Mouse (Mus musculus): ENCODE results near the gene Myocos.

DNA sequence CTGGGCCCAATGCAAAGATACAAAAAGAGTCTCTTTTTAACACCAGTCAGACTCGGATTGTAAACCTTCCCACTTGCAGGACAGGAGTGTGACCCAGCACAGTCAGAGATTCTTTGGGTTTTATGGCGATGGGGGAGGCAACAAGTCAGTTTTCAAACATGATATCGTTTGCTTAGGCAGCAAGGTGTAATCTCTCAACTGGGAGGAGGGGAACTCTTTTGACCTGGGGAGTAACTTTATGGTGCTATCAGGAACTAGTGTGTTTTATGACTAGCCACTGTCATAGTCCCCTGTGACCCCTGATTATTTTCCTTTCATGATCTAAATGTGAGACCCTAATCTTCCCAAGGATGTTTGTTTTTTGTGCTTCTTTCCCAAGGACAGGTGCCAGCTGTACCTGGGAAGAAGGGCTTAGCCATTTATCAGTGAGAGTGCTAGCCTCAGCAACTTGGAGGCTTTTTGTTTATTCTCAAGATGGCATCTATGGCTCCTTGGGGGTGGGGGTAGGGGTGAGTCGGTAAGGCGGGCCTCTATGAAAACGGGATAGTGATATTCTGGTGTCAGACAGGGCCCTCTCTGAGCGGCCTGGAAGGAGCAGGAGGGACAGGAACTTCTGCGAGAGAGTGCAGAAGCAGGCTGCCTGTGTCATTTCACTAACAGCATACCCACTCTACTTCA lies 42.5 kb upstream of the Myocos start:
- no peak for TF ChIP-seq CTCF (IDR thresholded peaks at IDR 0.05; ENCODE audit: borderline replicate concordance, insufficient read depth, low read length)
- no peak for TF ChIP-seq POLR2A (IDR thresholded peaks at IDR 0.05; ENCODE audit: low read depth, low read length)
